Mouse (Mus musculus): ENCODE measurements around the gene Ly6g6d. TPM values are rescaled to one million over a fixed set of nuclear protein-coding genes. Genes with fewer than 3 reads are reported as not detected.

Gene Ly6g6d
- total and polyA plus RNA-seq, 2 experiments, result 0.67 TPM; not detected in 1

GRCm38 (mm10) chr17:35088151-35088550 lies 10.3 kb upstream of the Ly6g6d start:
- no peak for DNase-seq (ENCODE audit: extremely low read depth, low read depth, low spot score)
- Histone ChIP-seq H3K4me3 (ENCODE audit: insufficient read depth, low read depth, low read length) (no peak overlapping the region), H3K9ac (ENCODE audit: low read depth, low read length) (no peak overlapping the region), H3K27ac (replicated peaks; ENCODE audit: insufficient read depth, low read depth, low read length) (no peak overlapping the region), H3K4me1 (ENCODE audit: control insufficient read depth, insufficient read depth, low read length) (peaks cover 4% of the 10 kb centered on the region; the same call in 1 of the 2 replicates), H3K79me2 (ENCODE audit: control insufficient read depth, insufficient read depth, low read length) (peaks cover 7% of the 10 kb centered on the region), H3K36me3 (ENCODE audit: control insufficient read depth, insufficient read depth, low read length) (0 out of 2 replicates have a peak, but pooled peaks cover 2% of the 10 kb centered on the region), H3K27me3 (ENCODE audit: control insufficient read depth, insufficient read depth, low read length) (no peaks in the 10 kb centered on the region)
- WGBS, result 41% methylated on average over 2 of the region's 2 CpGs
- TF ChIP-seq POLR2A (IDR thresholded peaks at IDR 0.05; ENCODE audit: extremely low read depth, insufficient read depth, low read length), result no peak
- TF ChIP-seq CTCF (IDR thresholded peaks at IDR 0.05; ENCODE audit: low read depth, low read length), result no peak

GRCm38 (mm10) chr17:35085208-35085865 lies 7.5 kb upstream of the Ly6g6d start, which contains the start of gene Ly6g6f:
Gene Ly6g6f (minus strand): TSS chr17:35085610.
- no peak within 1 kb of the TSS for H3K27ac ChIP-seq (replicated peaks; ENCODE audit: insufficient read depth, low read depth, low read length)
- no peaks in the 10 kb centered on the region for H3K27me3 ChIP-seq (ENCODE audit: control insufficient read depth, insufficient read depth, low read length)
- no peaks in the 10 kb centered on the region for H3K36me3 ChIP-seq (ENCODE audit: control insufficient read depth, insufficient read depth, low read length)
- TF ChIP-seq CTCF (IDR thresholded peaks at IDR 0.05; ENCODE audit: low read depth, low read length) (no peak), POLR2A (IDR thresholded peaks at IDR 0.05; ENCODE audit: extremely low read depth, insufficient read depth, low read length) (no peak)
- H3K9ac ChIP-seq (ENCODE audit: low read depth, low read length), result no peak within 1 kb of the TSS
- WGBS, result 75% methylated on average over 7 of the region's 7 CpGs
- H3K4me1 ChIP-seq (ENCODE audit: control insufficient read depth, insufficient read depth, low read length), result peaks cover 3% of the 10 kb centered on the region; the same call in 1 of the 2 replicates
- no peak within 1 kb of the TSS for H3K4me3 ChIP-seq (ENCODE audit: insufficient read depth, low read depth, low read length)
- DNase-seq (ENCODE audit: extremely low read depth, low read depth, low spot score), result no peak
- peaks cover 3% of the 10 kb centered on the region; the same call in 1 of the 2 replicates for H3K79me2 ChIP-seq (ENCODE audit: control insufficient read depth, insufficient read depth, low read length)

DNA sequence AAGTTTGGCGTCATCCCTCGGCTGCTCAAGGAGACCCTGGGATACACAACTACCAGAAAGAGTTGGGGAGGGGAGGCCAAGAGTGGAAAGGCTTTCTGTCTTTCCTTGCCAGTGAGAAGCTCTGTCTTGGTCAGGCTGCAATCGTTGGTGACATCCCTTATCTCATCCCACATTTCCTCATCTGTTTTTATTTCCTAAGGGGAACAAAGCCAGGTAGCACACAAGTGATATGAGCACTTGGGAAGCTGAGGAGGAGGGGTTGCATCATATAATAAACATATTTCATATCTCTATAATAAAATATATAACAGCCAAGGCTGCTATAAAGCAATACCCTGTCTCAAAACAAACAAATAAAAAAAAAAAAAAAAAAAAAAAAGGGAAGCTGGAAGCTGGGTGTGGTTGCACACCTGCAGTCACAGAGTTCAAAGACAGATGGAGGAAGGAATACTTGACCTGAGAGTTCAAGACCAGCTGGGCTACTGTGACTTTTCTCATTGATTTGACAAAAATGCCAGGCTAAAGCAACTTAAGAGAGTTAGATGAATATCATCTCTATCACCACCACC lies 6.1 kb upstream of the Ly6g6d start:
- Histone ChIP-seq H3K4me3 (ENCODE audit: insufficient read depth, low read depth, low read length) (no peak overlapping the region), H3K79me2 (ENCODE audit: control insufficient read depth, insufficient read depth, low read length) (no peaks in the 10 kb centered on the region), H3K27ac (replicated peaks; ENCODE audit: insufficient read depth, low read depth, low read length) (no peak overlapping the region), H3K4me1 (ENCODE audit: control insufficient read depth, insufficient read depth, low read length) (0 out of 2 replicates have a peak, but pooled peaks cover 2% of the 10 kb centered on the region), H3K36me3 (ENCODE audit: control insufficient read depth, insufficient read depth, low read length) (no peaks in the 10 kb centered on the region), H3K9ac (ENCODE audit: low read depth, low read length) (no peak overlapping the region), H3K27me3 (ENCODE audit: control insufficient read depth, insufficient read depth, low read length) (no peaks in the 10 kb centered on the region)
- TF ChIP-seq POLR2A (IDR thresholded peaks at IDR 0.05; ENCODE audit: extremely low read depth, insufficient read depth, low read length) (no peak), CTCF (IDR thresholded peaks at IDR 0.05; ENCODE audit: low read depth, low read length) (no peak)
- WGBS, result 67% methylated on average over 3 of the region's 3 CpGs
- DNase-seq (ENCODE audit: extremely low read depth, low read depth, low spot score), result no peak

DNA sequence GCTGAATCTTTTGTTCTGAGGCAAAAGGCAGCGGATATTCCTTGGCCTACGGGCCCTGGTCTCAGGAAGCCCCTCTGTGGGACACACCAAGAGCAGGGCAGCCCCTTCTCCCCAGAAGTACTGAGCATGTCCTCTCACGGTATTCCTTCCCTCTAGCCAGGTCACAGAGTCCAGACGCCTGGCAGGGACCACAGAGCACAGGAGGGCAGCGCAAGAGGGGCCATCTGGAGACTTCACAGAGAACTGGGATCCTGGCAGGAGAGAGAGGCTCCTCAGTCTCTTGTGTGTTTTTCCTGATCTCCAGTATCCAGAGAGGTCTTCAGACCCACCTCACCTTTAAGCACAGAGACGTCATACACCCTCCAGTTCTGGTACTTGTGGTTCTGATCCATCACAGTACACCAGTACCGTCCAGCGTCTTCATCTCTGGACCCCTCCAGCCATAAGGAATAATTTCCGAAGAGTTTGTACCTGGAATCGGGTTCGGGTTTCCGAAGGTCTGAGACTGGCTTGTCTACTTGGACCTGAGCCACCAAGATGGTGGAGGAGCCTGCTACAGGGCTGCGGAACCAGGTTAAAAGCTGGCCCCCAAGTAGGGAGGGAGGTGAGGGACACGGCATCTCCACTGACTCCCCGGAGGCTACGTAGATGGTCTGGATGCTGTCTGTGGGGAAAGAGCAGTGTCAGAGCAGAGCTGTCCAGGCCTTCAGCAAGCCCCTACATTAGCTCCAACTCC lies 5.1 kb upstream of the Ly6g6d start:
- Histone ChIP-seq H3K36me3 (ENCODE audit: control insufficient read depth, insufficient read depth, low read length) (no peaks in the 10 kb centered on the region), H3K4me1 (ENCODE audit: control insufficient read depth, insufficient read depth, low read length) (0 out of 2 replicates have a peak, but pooled peaks cover 2% of the 10 kb centered on the region), H3K9ac (ENCODE audit: low read depth, low read length) (no peak overlapping the region), H3K4me3 (ENCODE audit: insufficient read depth, low read depth, low read length) (no peak overlapping the region), H3K27me3 (ENCODE audit: control insufficient read depth, insufficient read depth, low read length) (no peaks in the 10 kb centered on the region), H3K79me2 (ENCODE audit: control insufficient read depth, insufficient read depth, low read length) (no peaks in the 10 kb centered on the region), H3K27ac (replicated peaks; ENCODE audit: insufficient read depth, low read depth, low read length) (no peak overlapping the region)
- 93% methylated on average over 16 of the region's 16 CpGs for WGBS
- no peak for DNase-seq (ENCODE audit: extremely low read depth, low read depth, low spot score)
- TF ChIP-seq CTCF (IDR thresholded peaks at IDR 0.05; ENCODE audit: low read depth, low read length), result no peak
- TF ChIP-seq POLR2A (IDR thresholded peaks at IDR 0.05; ENCODE audit: extremely low read depth, insufficient read depth, low read length), result no peak

DNA sequence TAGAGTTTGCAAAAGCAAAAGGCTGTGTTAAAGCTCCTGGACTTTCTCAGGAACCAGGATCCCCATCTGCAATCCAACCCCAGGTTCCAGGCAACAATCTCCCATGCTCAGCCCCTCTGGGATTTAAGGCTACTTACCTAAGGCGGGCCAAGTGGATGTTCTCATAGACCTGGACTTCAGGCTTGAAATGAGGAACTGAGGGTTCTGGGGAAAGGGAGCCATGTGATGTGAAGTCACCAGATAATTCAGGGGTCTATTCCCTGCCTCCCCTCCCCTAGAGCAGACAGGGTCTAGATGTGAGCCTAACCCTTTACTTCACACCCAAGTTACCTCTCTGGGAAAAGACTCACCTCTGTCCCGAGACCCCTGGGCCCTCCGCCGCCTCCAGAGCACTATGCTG lies 2.8 kb upstream of the Ly6g6d start:
- Histone ChIP-seq H3K4me1 (ENCODE audit: control insufficient read depth, insufficient read depth, low read length) (0 out of 2 replicates have a peak, but pooled peaks cover 2% of the 10 kb centered on the region), H3K27ac (replicated peaks; ENCODE audit: insufficient read depth, low read depth, low read length) (no peak overlapping the region), H3K36me3 (ENCODE audit: control insufficient read depth, insufficient read depth, low read length) (no peaks in the 10 kb centered on the region), H3K4me3 (ENCODE audit: insufficient read depth, low read depth, low read length) (no peak overlapping the region), H3K9ac (ENCODE audit: low read depth, low read length) (no peak overlapping the region), H3K27me3 (ENCODE audit: control insufficient read depth, insufficient read depth, low read length) (no peaks in the 10 kb centered on the region), H3K79me2 (ENCODE audit: control insufficient read depth, insufficient read depth, low read length) (no peaks in the 10 kb centered on the region)
- TF ChIP-seq CTCF (IDR thresholded peaks at IDR 0.05; ENCODE audit: low read depth, low read length) (no peak), POLR2A (IDR thresholded peaks at IDR 0.05; ENCODE audit: extremely low read depth, insufficient read depth, low read length) (no peak)
- 92% methylated on average over 4 of the region's 4 CpGs for WGBS
- no peak for DNase-seq (ENCODE audit: extremely low read depth, low read depth, low spot score)
